Mouse (Mus musculus) hematopoietic stem cell, adult 5-6 weeks (primary cell): ENCODE data around the gene Nomo1. TPM values are rescaled to one million over a fixed set of nuclear protein-coding genes. Genes with fewer than 3 reads are reported as not detected.

Experiments
- ATAC-seq, 2 experiments: fragments of 125-278 bp in 1 of 2; replicated peaks in 1 of 2; 2 replicates each; pipeline ENCODE4 v1.8.0; 2016 to 2017; ENCODE audit warnings: inconsistent platforms in 2 of 2, mild to moderate bottlenecking in 2 of 2, moderate number of reproducible peaks in 2 of 2, low read depth in 1 of 2, moderate TSS enrichment in 1 of 2; ENCODE audit not compliant: low FRiP score in 2 of 2, poor library complexity in 2 of 2, severe bottlenecking in 2 of 2, insufficient read depth in 1 of 2, low TSS enrichment in 1 of 2
- total RNA-seq: library from RNA; stranded (forward); fragments of 172-1452, 232-1000 nt; gene quantifications from 2 replicates; pipeline ENCODE4 v1.2.3, GENCODE M21; 2017

The Nomo1 gene
- total RNA-seq, 1 experiment from 2014 or later: 48.5 TPM

GRCm38 (mm10) chr7:46086378-46086777 lies 52.9 kb downstream of the Nomo1 start:
- no peak for ATAC-seq

DNA sequence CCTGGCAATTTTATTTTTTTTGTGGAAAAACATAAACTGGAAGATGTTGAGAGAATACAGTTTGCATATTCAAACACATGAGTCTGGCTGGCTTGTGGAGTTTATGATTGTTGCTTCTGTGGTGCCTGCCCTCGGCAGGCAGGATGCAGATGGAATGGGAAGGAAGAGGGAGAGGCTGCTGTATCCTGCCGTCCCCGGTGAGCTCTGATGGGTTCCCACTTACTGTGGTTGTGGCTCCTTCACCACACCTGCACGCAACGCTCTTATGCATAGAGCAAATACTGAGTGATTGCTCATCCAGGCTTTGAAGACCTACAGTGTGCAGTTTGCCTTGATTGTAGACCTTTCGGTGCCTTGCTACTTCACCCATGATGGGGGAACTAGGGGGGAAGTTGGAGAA lies 54.7 kb downstream of the Nomo1 start:
- ATAC-seq: peak; percentile 75 to 87

DNA sequence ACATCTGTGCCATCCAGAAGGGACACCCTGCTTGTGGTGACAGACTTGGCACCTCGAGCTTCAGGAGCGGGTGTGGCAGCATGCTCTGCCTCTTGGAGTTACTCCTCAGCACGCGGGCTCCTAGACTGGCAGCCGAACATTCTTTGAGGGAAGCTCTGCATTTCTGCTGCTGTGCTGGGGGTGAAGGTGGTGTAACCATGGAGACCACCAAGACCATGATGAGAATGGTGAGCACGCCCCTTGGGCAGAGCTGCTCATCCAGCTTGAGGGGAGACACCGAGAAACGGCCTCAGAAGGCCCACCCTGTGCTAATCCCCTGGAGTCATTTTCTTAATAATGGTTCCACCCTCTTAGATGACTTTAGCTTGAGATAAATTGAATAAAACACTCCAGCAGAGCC lies 59.3 kb downstream of the Nomo1 start:
- no peak for ATAC-seq

DNA sequence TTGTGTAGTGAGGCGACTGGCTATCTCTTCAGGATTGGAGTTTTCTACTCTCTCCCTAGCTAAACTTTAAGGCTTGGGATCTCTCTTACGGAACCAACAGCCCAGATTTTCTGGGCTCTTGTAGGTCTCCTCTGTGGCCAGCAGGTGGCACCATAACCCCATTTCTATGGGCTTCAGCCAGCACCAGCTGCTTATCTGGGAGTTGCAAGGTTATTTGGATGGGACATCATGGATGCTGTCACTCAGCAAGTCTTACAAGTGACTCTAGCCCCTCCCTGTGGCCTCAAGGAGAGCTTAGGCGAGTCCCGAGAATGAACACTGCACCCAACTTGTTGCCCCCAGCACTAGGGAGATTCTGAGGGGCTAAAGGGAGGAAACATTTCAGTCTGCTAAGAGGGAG lies 62.6 kb downstream of the Nomo1 start:
- peak; percentile 49 to 63 for ATAC-seq

- no peak for ATAC-seq
Measured at GRCm38 (mm10) chr7:46097319-46097783, 63.9 kb downstream of the Nomo1 start.

DNA sequence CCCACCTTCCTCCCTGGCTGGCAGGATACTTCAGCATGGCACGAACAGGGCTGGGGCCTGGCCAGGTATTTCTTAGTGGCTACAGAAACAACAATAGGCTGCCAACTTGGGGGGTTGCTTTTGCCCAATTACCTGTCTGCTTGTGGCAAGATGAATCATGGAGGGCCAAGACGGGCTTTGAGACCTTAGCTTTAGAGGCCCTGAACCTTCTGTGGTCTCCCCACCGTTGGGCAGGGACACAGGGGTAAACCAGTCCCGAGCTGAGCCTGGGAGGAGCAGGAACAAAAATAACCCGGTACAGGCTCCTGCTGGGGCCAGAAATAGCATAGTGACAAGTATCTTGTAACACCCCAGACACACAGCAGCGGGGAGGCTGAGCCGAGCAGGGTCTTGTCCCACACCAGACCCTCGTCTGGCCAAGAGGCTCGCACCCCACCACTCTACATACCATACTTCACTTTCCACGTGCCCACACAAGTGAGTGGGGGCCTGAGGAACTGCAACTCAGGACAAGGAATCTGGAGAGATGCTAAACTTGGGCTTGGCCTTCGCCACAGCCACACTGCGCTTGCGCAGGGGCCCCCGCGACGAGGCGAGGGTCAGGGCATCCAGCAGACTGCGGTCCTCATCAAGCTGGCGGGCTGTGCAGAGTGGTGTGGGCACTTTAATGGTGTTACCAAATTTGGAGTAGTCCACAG lies 64.9 kb downstream of the Nomo1 start:
- no peak for ATAC-seq

DNA sequence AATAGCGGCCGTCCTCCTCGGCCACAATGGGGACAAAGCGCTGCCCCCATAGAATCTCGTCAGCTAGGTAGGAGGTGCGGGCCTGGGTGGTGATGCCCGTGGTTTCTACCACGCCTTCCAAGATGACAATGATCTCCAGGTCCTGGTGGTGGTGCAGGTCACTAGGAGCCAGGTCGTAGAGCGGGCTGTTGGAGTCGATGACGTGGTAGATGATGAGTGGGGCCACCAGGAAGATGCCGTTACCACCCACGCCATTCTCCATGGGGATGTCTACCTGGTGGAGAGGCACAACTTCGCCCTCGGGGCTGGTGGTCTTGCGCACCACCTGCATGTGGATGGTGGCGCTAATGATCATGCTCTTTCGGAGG lies 65.4 kb downstream of the Nomo1 start:
- no peak for ATAC-seq

- ATAC-seq: peak in 1 of 2 experiments; percentile 15; a peak in 1 of 4 replicates
Measured at GRCm38 (mm10) chr7:46099682-46100081, 66.2 kb downstream of the Nomo1 start.

DNA sequence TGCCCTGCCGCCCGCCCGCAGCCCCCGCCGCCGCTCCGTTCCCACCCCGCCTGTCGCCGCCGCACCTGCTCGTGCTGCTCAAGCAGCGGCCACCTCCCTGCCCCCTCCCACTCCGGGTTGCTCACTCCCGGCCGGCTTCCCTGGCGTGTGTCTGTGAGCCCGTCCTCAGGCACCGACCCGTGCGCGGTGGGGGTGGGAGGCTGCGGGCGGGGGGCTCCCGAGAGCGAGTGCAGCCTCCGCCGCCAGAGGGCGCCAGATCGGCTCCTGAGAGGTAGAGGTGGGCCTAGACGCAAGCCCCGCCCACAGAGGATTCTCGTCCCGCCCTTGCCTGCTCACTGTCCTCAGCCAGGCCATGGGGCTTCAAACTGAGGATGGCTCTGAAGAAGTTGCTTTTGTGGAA lies 67.1 kb downstream of the Nomo1 start, which contains the start of gene Kcnj11:
Kcnj11 (minus strand) TSS at position 202 of the 400 bp plus-strand sequence.
- ATAC-seq: peak; percentile 57 to 81

- ATAC-seq: no peak
Measured at GRCm38 (mm10) chr7:46103075-46103591, 69.6 kb downstream of the Nomo1 start.

- no peak for ATAC-seq
Measured at GRCm38 (mm10) chr7:46103771-46104170, 70.3 kb downstream of the Nomo1 start.

DNA sequence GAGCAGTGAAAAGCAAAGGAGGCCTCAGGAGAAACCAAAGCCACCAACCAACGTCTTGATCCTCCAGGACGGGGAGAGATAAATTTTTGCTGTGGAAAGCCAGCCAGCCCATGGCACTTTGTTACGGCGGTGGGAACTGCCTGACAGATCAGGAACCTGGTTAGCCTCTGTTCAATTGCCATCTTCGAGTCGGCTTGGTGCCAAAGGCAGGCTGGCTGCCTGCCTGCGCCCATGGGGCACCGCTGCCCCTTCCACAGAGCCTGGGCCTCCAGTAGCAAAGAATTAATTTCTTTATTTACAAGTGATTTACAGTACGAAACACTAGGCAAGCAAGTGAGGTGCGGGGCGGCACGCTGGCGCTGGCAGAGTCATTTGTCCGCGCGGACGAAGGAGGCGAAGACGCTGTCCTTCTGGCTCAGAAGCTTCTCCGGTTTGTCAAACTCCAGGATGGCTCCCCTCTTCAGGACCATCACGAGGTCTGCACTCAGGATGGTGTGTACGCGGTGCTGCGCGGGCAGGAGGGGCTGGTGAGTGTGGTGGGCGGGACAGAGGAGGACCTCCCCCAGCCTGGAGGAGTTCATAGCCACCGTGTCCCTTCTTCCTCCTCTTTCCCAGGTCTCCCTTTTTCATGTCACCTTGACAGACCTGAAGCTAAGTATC lies 70.9 kb downstream of the Nomo1 start:
- ATAC-seq: no peak

DNA sequence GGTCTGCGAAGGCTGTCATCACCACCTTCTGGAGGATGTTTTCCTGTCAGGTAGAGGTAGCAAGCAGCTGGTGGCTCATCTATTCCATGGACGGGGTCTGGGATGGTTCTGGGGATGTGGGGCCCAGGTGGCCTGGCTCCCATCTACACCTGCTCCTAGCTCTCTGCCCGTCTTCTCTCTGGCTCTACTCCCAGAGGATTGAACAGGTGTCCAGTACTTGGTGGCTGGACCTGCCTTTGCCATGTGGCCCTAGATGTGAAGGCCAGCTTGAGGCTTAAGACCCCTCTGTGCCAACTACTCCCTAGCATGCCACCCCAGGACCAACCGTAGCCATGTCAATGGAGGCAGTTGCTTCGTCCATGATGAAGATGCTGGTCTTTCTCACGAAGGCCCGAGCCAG lies 72.0 kb downstream of the Nomo1 start:
- ATAC-seq: no peak

GRCm38 (mm10) chr7:46110079-46110478 lies 76.6 kb downstream of the Nomo1 start:
- ATAC-seq: no peak

- ATAC-seq: no peak
Measured at GRCm38 (mm10) chr7:46111212-46111817, 77.8 kb downstream of the Nomo1 start.

DNA sequence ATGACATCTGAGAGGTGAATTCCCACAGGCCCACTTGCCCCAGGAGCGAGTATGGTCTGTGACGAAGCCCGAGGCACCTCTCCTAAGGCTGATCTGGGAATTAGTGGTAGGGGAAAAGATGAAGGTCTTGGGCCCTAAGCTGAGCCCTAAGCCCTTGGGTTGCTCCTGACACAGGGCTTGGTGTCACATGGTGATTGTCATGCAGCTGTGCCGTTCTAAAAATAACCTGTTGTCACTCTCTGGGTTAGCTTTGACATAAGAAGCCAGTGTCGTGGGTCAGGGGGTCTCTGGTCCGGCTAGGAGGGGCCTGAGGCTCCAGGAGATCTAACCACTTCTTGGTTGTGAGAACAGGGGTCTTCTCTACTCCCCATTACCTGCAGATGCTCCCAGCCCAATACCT lies 78.4 kb downstream of the Nomo1 start:
- no peak for ATAC-seq

DNA sequence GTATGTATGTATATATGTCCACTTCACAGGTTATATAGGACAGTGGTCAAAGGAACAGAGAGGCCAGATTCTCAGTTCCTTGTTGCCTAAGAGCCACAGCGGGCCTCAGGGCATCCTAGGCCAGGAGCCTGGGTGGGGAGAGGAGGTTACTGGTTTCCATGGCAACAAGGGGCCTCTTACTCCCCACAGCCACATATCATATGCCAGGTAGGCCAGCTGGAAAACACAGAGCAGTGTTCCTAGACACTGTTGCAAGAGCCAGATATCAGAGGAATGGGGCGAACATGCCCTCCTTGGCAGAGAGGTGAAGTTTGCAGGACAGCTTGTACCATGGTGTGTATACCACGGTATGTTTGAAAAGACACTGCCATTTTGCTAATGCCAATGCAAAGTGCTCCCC lies 79.9 kb downstream of the Nomo1 start:
- ATAC-seq: no peak

DNA sequence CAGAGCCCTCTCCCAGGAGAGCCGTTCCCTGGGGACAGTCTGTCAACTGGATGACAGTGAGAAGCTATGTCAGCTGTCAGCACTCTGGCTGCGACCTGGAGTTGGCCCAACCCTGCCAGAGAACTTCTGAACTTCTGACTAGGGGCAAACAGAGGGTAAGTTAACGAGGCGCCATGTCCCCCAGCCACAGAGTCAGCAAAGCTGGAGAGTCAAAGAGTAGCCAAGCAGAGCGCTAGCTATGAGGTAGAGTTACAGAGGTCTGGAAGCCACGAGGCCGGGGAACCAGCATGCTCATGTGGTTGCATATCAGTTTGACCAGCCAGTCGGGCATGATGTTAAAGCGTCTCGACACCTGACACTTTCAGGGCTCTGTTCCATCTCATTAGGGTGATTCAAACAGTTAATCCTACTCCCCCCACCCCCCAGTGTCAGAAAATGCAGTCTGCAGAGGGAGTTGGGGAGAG lies 82.7 kb downstream of the Nomo1 start:
- no peak for ATAC-seq
